Mouse (Mus musculus) mouse embryonic stem cell (cell line): ENCODE results near the gene Slc5a5.

Experiments used
- in situ Hi-C, 2 experiments: fragments of 300-500 bp; cut with MboI; formaldehyde crosslinking; loops; 1 replicate in 1 of 2; 3 replicates in 1 of 2; pipeline ENCODE4 v1.14.3; 2019 to 2020; ENCODE audit warnings: low sequenced_read_pairs in 2 of 2, low pct_unique_long_range_greater_than_20kb in 1 of 2, mixed read lengths in 1 of 2; ENCODE audit not compliant: unreplicated experiment in 1 of 2

Gene Slc5a5

DNA sequence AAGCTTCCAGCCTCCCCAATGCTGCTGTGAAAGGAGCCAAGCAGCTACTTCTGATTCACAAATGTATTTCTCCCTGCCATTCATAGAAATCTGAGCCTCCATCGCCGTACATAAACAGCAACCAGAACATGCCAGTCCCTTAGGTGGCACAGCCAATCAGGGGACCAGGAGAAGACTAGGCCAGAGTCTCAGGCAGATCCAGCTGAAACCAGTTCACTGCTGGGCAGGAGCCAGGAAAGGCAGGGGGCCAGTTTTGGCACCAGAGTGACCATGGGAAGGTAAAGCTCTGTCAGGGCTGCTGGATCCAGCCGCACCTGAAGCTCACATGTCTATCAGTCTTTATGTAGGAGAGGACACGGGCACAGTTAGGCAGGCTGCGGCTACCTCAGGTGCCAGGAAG, 1.9 kb downstream of the Slc5a5 start:
- in situ Hi-C loops = no loop called here

DNA sequence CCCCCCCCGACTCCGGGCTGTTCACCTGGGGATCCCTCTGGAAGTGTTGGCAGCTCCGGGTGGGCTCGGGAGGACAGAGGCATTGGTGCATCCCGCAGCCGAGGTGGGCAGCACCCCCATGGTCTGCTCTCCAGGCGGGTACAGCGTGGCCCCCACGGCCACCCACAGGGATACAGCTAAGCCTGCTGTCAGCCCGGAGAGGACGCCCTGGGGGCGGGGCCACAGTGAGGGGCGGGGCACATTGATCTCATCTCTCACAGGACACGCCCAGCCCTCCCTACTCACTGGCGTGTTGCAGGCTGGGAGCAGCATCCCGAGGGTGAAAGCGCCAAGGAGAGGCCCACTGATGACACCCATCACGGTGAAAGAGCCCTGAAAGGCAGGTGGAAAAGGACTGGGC, 4.9 kb downstream of the Slc5a5 start:
- in situ Hi-C loops = no loop called here

DNA sequence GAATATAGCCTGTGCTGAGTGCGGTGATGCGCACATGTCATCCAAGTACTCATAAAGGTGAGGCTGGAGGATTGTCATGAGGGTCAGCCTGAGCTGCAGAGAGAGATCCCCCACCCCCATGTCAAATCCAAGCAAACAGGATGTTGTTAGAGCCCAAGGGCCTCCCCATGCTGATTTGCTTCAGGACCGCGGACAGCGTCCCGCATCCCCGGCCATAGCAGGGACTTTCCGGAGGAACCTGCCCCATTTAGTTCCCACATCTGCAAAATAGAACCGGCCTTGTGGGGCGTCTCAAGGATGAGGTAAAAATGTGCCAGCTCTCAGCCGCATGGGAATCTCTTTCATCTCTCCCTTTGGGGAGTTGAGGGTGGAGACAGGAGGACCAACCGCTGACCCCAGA, 6.9 kb downstream of the Slc5a5 start:
- in situ Hi-C loops = no loop called here

- in situ Hi-C loops = no loop called here
These were observed 7.9 kb downstream of the Slc5a5 start for GRCm38 (mm10) chr8:70884683-70885082.

GRCm38 (mm10) chr8:70884186-70884585, 8.4 kb downstream of the Slc5a5 start:
- in situ Hi-C loops = no loop called here

- in situ Hi-C loops = no loop called here
These were observed 12.0 kb downstream of the Slc5a5 start for GRCm38 (mm10) chr8:70880546-70880945.

- in situ Hi-C loops = no loop called here
These were observed 12.4 kb downstream of the Slc5a5 start for GRCm38 (mm10) chr8:70880126-70880525.

- in situ Hi-C loops = no loop called here
These were observed 13.1 kb downstream of the Slc5a5 start for GRCm38 (mm10) chr8:70879500-70879899.

GRCm38 (mm10) chr8:70878178-70878577, 14.4 kb downstream of the Slc5a5 start:
- in situ Hi-C loops = no loop called here

- in situ Hi-C loops = no loop called here
These were observed 16.2 kb downstream of the Slc5a5 start for GRCm38 (mm10) chr8:70876382-70876781.

DNA sequence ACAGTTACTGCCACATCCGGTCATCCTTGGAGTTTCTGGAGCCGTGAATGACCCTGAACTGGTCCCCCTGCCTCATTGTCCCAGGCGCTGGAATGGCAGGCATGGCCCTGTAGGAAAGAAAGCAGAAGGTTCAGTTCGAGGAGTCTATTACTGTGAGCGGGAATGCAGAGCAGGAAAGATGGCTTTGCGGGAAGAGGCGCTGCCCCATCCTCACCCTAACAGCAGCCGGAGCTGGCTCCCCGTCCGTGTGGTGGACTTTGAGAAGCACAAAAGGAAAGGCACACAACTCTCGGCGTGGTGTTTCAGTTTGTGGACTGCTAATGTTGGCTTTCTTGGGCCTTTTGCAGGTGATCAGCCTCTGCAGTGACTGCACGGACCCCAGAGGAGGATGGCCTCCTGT, 18.1 kb downstream of the Slc5a5 start:
- in situ Hi-C loops = no loop called here

GRCm38 (mm10) chr8:70873364-70873985, 19.1 kb downstream of the Slc5a5 start, which contains the start of gene Ccdc124:
Gene Ccdc124, minus strand, starts transcription at chr8:70873935.
- in situ Hi-C loops = no loop called here

GRCm38 (mm10) chr8:70872643-70873363, 19.8 kb downstream of the Slc5a5 start:
- in situ Hi-C loops = no loop called here

DNA sequence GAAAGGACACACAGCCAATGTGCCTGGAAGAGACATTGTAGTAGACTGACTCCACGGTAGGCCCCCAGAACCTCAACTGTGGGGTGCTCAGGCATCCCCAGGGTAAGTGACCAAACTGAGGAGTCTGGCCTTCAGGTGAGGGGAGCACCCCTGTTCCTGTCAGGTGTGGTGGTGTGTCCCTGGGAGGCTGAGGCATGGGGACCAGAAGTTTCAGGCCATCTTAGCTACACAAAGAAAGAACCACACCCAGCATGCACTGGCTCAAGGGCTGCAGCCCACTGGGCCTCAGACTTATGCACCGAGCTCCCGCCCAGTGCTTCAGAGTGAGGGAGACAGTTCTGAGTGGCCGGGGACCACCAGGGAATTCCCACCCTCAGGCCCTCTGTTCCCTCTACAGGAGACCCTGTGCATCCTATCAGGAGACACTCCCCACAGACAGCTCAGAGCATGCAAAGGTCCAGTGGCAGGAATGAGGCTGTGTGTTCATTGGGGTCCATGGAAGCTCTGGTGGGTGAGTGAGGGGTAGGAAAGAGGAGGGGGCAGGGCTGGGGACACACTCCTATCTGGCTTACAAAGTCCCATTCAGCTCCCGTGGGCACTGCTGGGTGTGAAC, 21.3 kb downstream of the Slc5a5 start:
- in situ Hi-C loops = no loop called here

DNA sequence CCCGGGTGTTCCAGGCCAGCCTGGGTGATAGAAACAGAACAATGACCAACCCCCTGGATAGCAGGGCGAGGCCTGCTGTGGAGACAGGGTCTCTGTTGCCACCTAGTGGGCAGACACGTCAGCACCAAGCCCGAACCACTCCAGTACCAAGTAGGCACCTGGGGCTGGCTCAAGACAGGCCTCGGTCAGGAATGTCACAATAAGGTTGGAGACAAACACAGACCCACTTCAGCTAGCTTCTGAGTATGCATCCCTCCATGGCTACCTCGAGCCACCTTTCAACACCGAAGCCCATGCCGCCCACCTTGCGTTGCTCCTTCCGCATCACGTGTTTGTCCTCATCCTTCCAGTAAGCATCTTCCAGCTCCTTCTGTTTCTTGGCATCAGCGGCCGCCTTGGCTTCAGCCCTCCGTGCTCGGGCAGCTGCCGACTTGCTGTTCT, 22.9 kb downstream of the Slc5a5 start:
- in situ Hi-C loops = no loop called here

- in situ Hi-C loops = no loop called here
These were observed 23.4 kb downstream of the Slc5a5 start for GRCm38 (mm10) chr8:70869199-70869571.

DNA sequence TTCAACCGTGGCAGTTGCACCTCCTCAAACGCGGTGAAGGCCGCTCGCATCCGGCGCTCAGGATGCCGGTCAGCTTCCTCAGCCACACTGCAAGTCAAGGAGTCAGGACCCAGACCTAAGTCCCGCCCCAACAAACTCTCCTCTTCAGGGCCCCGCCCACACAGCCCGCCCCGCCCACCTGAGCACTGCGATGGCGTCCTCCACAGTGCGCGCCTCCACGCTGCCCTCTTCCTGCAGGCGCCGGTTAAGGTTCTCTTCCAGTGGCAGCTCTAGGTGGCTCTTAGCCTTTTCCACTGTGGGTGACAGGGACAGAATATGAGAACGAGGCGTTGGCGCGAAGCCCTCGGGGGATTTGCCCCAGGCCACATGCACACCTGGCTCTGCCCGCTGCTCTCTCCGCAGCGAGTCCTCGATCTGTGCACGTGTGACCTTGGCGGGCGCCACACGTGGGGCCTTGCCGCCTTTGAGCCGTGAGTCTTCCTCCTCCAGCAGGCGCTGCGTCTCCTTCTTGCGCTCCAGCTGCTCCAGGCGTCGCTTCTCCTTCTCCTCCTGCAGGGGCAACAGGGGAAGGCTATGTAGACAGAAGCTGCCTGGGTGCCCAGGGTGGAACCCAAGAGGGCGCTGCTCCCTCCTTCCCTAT, 23.9 kb downstream of the Slc5a5 start:
- in situ Hi-C loops = no loop called here

DNA sequence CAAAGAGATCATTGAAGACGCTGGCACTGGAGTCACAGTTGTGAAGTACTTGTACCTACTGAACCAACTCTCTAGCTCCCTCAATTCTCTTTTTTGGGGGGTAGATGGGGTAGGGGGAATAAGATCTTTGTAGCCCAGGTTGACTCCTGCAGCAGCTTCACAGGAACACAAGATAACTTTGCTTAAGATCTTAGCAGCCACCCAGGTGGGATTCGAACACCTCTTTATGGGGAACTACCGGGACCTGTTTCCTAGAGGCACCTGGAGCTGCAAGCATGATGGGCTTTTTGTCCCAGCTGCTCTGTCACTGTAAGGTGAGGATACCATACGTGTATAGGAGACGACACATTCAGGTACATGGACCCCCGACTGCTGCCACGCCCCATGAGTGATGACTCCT, 26.0 kb downstream of the Slc5a5 start:
- in situ Hi-C loops = no loop called here

- in situ Hi-C loops = no loop called here
These were observed 26.5 kb downstream of the Slc5a5 start for GRCm38 (mm10) chr8:70866001-70866520.
